Mouse (Mus musculus) intestine, embryonic 16.5 days (tissue): ENCODE data around the gene Dgka. TPM values are rescaled to one million over a fixed set of nuclear protein-coding genes. Genes with fewer than 3 reads are reported as not detected.
"Not testable (repeated sequence)": the region's sequence is repeated elsewhere in the genome, so short reads cannot be mapped to it uniquely, and the experiment has no call there.

Experiments
- ATAC-seq: fragments of 200-750 bp; cut with Nextera tagmentation; 2 replicates; pipeline ENCODE4 v1.8.0; 2017; ENCODE audit warnings: moderate TSS enrichment, moderate library complexity
- H3K27ac ChIP-seq: fragments of 300-500 bp; sonication (generic); 2 replicates; pipeline ENCODE4 v1.5.1; 2014; ENCODE audit warnings: mild to moderate bottlenecking, low read length
- H3K27me3 ChIP-seq: fragments of 300-500 bp; sonication (generic); replicated peaks from 2 replicates; pipeline ENCODE4 v1.6.1; 2014; ENCODE audit warnings: low read length, control low read depth, mixed read lengths; ENCODE audit not compliant: control insufficient read depth, insufficient read depth
- H3K36me3 ChIP-seq: fragments of 300-500 bp; sonication (generic); 2 replicates; pipeline ENCODE4 v1.6.1; 2014; ENCODE audit warnings: low read length, control low read depth; ENCODE audit not compliant: control insufficient read depth, insufficient read depth
- H3K4me1 ChIP-seq: fragments of 300-500 bp; sonication (generic); 2 replicates; pipeline ENCODE4 v1.6.1; 2014; ENCODE audit warnings: low read length, control low read depth, mixed read lengths; ENCODE audit not compliant: control insufficient read depth, insufficient read depth
- H3K4me2 ChIP-seq: fragments of 300-500 bp; sonication (generic); 2 replicates; pipeline ENCODE4 v1.6.1; 2014; ENCODE audit warnings: low read depth, low read length, control low read depth
- H3K4me3 ChIP-seq: fragments of 300-500 bp; sonication (generic); 2 replicates; pipeline ENCODE4 v1.5.1; 2014; ENCODE audit warnings: mild to moderate bottlenecking, low read length
- H3K9ac ChIP-seq: fragments of 300-500 bp; sonication (generic); 2 replicates; pipeline ENCODE4 v1.6.1; 2014; ENCODE audit warnings: low read depth, low read length
- H3K9me3 ChIP-seq: fragments of 300-500 bp; sonication (generic); 2 replicates; pipeline ENCODE4 v1.6.1; 2016; ENCODE audit warnings: low read length, control low read depth; ENCODE audit not compliant: control insufficient read depth
- WGBS: fragments of 180-500 bp; shearing (Covaris S2); extraction: QIAGEN DNeasy Blood & Tissue Kit; methylation state at CpG from one replicate; pipeline ENCODE4 v1.1.7; 2014; 5-methylcytosine and 5-hydroxymethylcytosine counted together
- polyA plus RNA-seq: library from polyadenylated mRNA; unstranded; fragments of >200 nt; fragmentation: Nextera tagmentation; extraction: Ambion mirVana; gene quantifications from 2 replicates; pipeline ENCODE4 v1.2.1, GENCODE M21; 2015

Dgka gene
- polyA plus RNA-seq, 1 experiment from 2014 or later: 7.9 TPM

DNA sequence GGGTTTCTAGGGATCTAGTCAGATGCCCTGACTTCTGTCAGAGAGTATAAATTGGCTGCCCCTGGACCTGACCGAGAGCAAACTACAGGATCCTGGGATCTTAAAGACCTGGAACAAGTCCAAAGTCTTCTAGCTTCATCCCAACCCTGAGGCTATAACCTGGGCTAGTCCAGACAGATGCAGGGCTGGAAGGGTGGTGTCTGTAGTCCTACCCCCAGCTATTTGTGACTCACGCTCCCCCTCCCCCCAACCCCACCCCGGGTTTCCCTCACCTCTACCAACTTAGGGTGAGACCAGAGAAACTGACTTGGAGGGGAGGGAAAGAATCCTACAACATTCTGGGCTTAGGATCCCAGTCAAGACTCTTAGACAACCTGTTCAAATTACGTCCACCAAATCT lies 2.0 kb downstream of the Dgka start:
- H3K9me3 ChIP-seq: no peaks in the 10 kb centered on the region
- peak overlapping the region; percentile 71; the same call in 1 of the 2 replicates for H3K4me3 ChIP-seq
- no peak overlapping the region for H3K27ac ChIP-seq
- peak overlapping the region; percentile 94 for H3K4me2 ChIP-seq
- no peak overlapping the region for H3K9ac ChIP-seq
- H3K27me3 ChIP-seq: no peaks in the 10 kb centered on the region
- H3K4me1 ChIP-seq: peaks cover 19% of the 10 kb centered on the region
- H3K36me3 ChIP-seq: no peaks in the 10 kb centered on the region
- ATAC-seq: no peak
- 31% methylated on average over 4 of the region's 4 CpGs for WGBS

DNA sequence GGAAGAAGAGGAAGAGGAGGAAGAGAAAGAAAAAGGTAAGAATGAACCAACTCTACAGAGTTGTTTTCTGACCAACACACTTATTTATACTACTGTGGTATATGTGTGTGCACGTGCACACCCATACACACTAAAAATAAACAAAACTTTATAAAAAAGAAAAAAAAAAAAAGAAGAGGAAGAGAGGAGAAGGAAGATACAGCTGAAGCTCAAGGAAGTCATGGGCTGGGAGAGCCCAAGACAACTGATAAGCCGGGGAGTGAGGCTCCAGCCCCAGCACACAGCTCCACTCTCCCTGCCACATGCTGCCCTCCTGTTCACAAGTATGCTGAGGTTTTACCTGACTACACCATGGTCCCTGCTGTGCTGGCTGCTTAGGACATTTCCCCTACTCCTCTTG lies 4.4 kb downstream of the Dgka start:
- Histone ChIP-seq H3K36me3 (no peaks in the 10 kb centered on the region), H3K4me1 (peaks cover 21% of the 10 kb centered on the region), H3K9me3 (no peaks in the 10 kb centered on the region), H3K4me3 (no peak overlapping the region), H3K4me2 (no peak overlapping the region), H3K27me3 (no peaks in the 10 kb centered on the region), H3K9ac (no peak overlapping the region), H3K27ac (no peak overlapping the region)
- ATAC-seq: no peak
- 60% methylated on average over 2 of the region's 2 CpGs for WGBS

DNA sequence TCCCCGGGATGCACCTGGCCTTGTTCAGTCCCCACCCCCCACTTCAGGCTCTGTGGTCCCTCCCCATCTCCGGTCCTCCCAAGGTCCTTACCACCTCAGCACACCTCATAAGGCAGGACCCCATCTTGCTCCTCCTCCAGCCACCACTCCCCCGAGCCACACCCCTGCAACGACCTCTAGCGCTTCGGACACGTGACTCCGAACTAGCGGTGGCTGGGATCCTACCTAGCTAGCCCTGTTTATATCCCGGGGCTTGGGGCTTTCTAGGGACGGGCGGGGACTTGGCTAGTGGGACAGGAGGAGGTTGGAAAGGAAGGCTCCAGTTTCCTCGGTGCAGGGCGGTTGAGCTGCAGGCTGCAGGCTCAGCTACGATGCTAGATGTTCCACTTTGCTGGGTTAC lies 7.2 kb downstream of the Dgka start:
- peak overlapping the region; percentile 26; the same call in 1 of the 2 replicates for H3K4me3 ChIP-seq
- H3K9me3 ChIP-seq: 0 out of 2 replicates have a peak, but pooled peaks cover 4% of the 10 kb centered on the region
- peak overlapping the region; percentile 53; the same call in 1 of the 2 replicates for H3K9ac ChIP-seq
- ATAC-seq: peak; percentile 63; the same call in 1 of the 2 replicates
- peaks cover 7% of the 10 kb centered on the region for H3K4me1 ChIP-seq
- H3K27me3 ChIP-seq: no peaks in the 10 kb centered on the region
- 4% methylated on average over 15 of the region's 15 CpGs for WGBS
- H3K4me2 ChIP-seq: peak overlapping the region; percentile 44
- H3K36me3 ChIP-seq: peaks cover 11% of the 10 kb centered on the region; the same call in 1 of the 2 replicates
- H3K27ac ChIP-seq: no peak overlapping the region

GRCm38 (mm10) chr10:128731992-128732391 lies 12.7 kb downstream of the Dgka start:
- ATAC-seq: peak; percentile 67
- Histone ChIP-seq H3K9me3 (0 out of 2 replicates have a peak, but pooled peaks cover 4% of the 10 kb centered on the region), H3K27me3 (no peaks in the 10 kb centered on the region), H3K9ac (no peak overlapping the region), H3K27ac (no peak overlapping the region), H3K4me3 (no peak overlapping the region), H3K4me2 (no peak overlapping the region), H3K4me1 (no peaks in the 10 kb centered on the region), H3K36me3 (peaks cover 11% of the 10 kb centered on the region; the same call in 1 of the 2 replicates)

- H3K4me1 ChIP-seq: no peaks in the 10 kb centered on the region
- H3K4me3 ChIP-seq: no peak overlapping the region
- H3K9me3 ChIP-seq: 0 out of 2 replicates have a peak, but pooled peaks cover 4% of the 10 kb centered on the region
- ATAC-seq: peak; percentile 59
- no peak overlapping the region for H3K4me2 ChIP-seq
- no peak overlapping the region for H3K27ac ChIP-seq
- WGBS: 20% methylated on average over 10 of the region's 10 CpGs
- no peaks in the 10 kb centered on the region for H3K27me3 ChIP-seq
- H3K9ac ChIP-seq: no peak overlapping the region
- peaks cover 11% of the 10 kb centered on the region; the same call in 1 of the 2 replicates for H3K36me3 ChIP-seq
These were observed 13.6 kb downstream of the Dgka start for GRCm38 (mm10) chr10:128731002-128731433.

DNA sequence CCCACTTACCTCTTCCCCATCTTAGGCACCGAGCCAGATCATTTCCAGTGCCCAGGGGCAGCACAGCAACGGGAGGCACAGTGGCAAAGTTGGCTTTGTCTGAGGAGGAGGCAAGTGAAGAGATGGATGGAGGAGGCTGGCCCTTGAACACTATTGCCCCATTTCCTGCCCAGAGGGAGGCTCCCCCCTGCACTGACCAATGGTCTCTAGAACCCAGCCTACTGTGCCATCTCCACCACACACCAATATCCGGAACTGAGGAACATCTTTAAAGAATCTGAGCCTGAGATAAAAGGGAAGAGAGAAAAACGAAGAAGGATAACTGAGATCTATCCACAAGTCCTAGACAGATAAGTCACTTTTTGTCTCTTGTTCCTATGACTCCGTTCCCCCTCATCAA lies 16.6 kb downstream of the Dgka start:
- no peak for ATAC-seq
- Histone ChIP-seq H3K4me2 (no peak overlapping the region), H3K9ac (no peak overlapping the region), H3K4me1 (no peaks in the 10 kb centered on the region), H3K27ac (no peak overlapping the region), H3K4me3 (no peak overlapping the region), H3K27me3 (no peaks in the 10 kb centered on the region), H3K9me3 (0 out of 2 replicates have a peak, but pooled peaks cover 3% of the 10 kb centered on the region), H3K36me3 (peaks cover 4% of the 10 kb centered on the region; the same call in 1 of the 2 replicates)
- WGBS: 84% methylated on average over 5 of the region's 5 CpGs

DNA sequence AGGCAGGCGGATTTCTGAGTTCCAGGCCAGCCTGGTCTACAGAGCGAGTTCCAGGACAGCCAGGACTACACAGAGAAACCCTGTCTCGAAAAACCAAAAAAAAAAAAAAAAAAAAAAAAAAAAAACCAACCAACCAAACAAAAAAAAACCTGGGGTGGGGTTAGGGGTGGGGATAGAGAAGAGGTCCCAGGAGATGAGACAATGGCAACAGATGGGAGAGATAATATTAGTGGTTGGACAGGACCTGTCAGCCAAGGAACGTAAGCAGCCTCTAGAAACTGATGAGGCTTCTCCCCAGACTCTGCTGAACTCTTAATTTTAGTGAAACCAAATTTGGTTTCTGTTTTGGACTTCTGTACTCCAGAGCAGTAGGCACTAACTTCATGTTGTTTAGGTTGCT lies 19.2 kb downstream of the Dgka start:
- H3K36me3 ChIP-seq, H3K4me1 ChIP-seq, H3K27ac ChIP-seq, ATAC-seq, H3K9me3 ChIP-seq, H3K4me3 ChIP-seq, H3K9ac ChIP-seq, H3K4me2 ChIP-seq, H3K27me3 ChIP-seq: not testable (repeated sequence)
- WGBS: 81% methylated on average over 3 of the region's 4 CpGs

GRCm38 (mm10) chr10:128715559-128716537 lies 28.8 kb downstream of the Dgka start:
- Histone ChIP-seq H3K4me3 (no peak overlapping the region), H3K27ac (no peak overlapping the region), H3K9ac (no peak overlapping the region), H3K27me3 (no peaks in the 10 kb centered on the region), H3K9me3 (no peaks in the 10 kb centered on the region), H3K36me3 (no peaks in the 10 kb centered on the region), H3K4me2 (no peak overlapping the region), H3K4me1 (no peaks in the 10 kb centered on the region)
- WGBS: 84% methylated on average over 19 of the region's 19 CpGs
- peak; percentile 64 for ATAC-seq

DNA sequence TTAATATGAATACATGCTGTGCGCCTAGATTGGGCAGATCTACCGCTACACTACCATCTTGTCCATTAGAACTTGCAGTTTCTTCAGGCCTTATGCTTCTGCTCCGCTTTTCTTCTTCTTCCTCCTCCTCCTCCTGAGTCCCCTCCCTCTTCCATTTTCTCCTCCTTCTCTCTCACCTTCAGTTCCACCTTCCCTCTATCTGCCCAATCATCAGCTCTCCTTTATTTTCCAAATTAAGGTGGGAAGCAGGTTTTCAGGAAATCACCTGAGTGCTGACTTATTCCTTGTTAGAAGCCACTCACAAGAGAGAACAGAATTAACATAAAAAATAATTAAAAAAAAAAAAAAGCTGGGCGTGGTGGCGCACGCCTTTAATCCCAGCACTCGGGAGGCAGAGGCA lies 33.3 kb downstream of the Dgka start:
- H3K4me2 ChIP-seq, H3K27me3 ChIP-seq, H3K9ac ChIP-seq, H3K9me3 ChIP-seq, H3K4me3 ChIP-seq, H3K36me3 ChIP-seq, H3K4me1 ChIP-seq, H3K27ac ChIP-seq, ATAC-seq: not testable (repeated sequence)
- 92% methylated on average over 7 of the region's 7 CpGs for WGBS
